Mouse (Mus musculus): ENCODE measurements around the gene Adcyap1r1. TPM values are rescaled to one million over a fixed set of nuclear protein-coding genes. Genes with fewer than 3 reads are reported as not detected.

Gene Adcyap1r1
- total RNA-seq, 2 experiments from 2014 or later = 2.7 to 4.0 TPM

DNA sequence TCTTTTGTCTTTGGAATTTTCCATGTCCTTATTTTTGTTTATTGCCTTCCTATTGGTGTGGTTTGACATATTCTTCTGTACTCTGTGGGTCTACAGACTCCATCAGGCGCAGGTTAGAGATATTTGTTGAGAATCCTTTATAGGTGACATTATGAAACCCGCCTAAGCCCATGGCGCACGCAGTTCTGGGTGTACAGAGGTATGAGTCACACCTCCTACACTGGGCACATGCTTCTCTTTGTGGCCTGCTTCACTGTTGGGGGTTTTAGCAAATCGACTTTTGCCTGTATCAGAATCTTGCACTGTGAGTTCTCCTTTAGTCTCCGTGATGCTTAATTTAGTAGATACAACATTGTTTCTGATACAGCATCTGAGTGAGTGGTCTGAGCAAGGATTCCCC is 97.4 kb downstream of the Adcyap1r1 start:
- no peak for DNase-seq
- intact Hi-C loops (cut with DNase I; ENCODE audit: low total_unique reads) = no loop called here

DNA sequence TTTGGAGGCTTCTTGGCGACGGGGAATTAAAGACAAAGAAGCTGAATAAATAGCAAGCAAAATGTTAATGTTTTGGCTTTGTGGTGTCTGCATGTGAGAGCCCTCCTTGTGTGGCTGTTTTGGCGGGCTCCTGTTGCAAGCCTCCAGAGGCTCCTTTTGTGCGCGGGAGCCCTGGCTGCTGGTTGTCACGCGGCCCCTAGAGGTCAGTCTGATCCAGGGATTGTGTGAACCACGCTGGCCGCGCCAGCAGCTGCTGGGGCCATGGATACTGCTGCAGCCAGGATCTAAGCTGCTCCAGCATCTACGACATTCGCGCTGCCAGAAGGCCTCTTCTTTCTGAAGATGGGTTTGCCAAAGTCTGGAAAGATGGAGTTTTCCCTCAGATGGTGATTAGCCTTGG is 99.1 kb downstream of the Adcyap1r1 start:
- peak; percentile 38 for DNase-seq
- intact Hi-C loops (cut with DNase I; ENCODE audit: low total_unique reads) = no loop called here

Small RNA genes lying within 50 kb of the gene (microRNA-seq; reads per million reads assigned to microRNA genes)
- 0 reads per million in 2 experiments for gene Gm44352

Other genes starting within 250 kb of the Adcyap1r1 start
- gene Mindy4, start 248.6 kb upstream of the Adcyap1r1 start, total RNA-seq (2021) = 1 to 10 TPM; 2.6 to 3.7 TPM
- 100 to 1,000 TPM; 175 to 307 TPM for gene Aqp1, start 115.5 kb upstream of the Adcyap1r1 start, total RNA-seq (2021)
- gene Ghrhr, start 75.7 kb upstream of the Adcyap1r1 start, total RNA-seq (2021) = not detected
- not detected for gene Neurod6, start 229.3 kb downstream of the Adcyap1r1 start, total RNA-seq (2021)